In genomic region chr14:61160920-61161319, GRCm38 (mm10) we compare ENCODE assay signal across 13 mouse cellular contexts. TPM values are rescaled to one million over a fixed set of nuclear protein-coding genes. Genes with fewer than 3 reads are reported as not detected.
DNase-seq lines count a peak whose midpoint lies in the region; ATAC-seq and TF ChIP-seq lines count a peak whose summit lies in the region.
"Had no signal": no experiment of that assay in that cellular context is flagged by ENCODE, and none has a peak within 500 bp of the region (broad histone marks: within the 10 kb centered on the region; RNA-seq: fewer than 3 reads in every experiment).

No protein-coding gene starts in this region.

- peak; percentile 40 for ATAC-seq in granulocyte monocyte progenitor cell, adult 5-6 weeks (replicated peaks; ENCODE audit: poor library complexity, severe bottlenecking)
- ATAC-seq: CD4-positive, CD25-positive, alpha-beta regulatory T cell, adult 4 months had no signal

- no peak overlapping the region for H3K4me3 ChIP-seq in heart, embryonic 10.5 days
- H3K4me3 ChIP-seq in layer of hippocampus, adult 2 months, result no peak overlapping the region
- H3K4me3 ChIP-seq: erythroblast, embryonic 14.5 days; hindbrain, embryonic 15.5 days; lung, embryonic 15.5 days had no signal

- no peaks in the 10 kb centered on the region for H3K27me3 ChIP-seq in heart, embryonic 10.5 days (ENCODE audit: insufficient read depth, poor library complexity, severe bottlenecking)
- H3K27me3 ChIP-seq: hindbrain, embryonic 15.5 days; lung, embryonic 15.5 days had no signal

- WGBS in heart, embryonic 10.5 days, result 85% methylated on average over 1 of the region's 1 CpGs

- TF ChIP-seq CTCF in layer of hippocampus, adult 2 months (conservative IDR thresholded peaks at IDR 0.05), result no peak

- DNase-seq in heart, embryonic 10.5 days (ENCODE audit: low spot score), result no peak
- no peak for DNase-seq in heart, postnatal 10 days
- no peak for DNase-seq in layer of hippocampus, adult 2 months (ENCODE audit: low spot score in 2 of 2)
- no peak for DNase-seq in layer of hippocampus, adult 8-10 months (ENCODE audit: low spot score in 2 of 2)
- peak; percentile 26 for DNase-seq in NIH3T3 (ENCODE audit: low read depth)
- DNase-seq in right cerebral cortex, adult 2 months (ENCODE audit: low spot score in 2 of 2), result no peak
- DNase-seq: kidney, postnatal 14 days; thymus, postnatal 14 days had no signal

- no peaks in the 10 kb centered on the region for H3K36me3 ChIP-seq in heart, embryonic 10.5 days
- H3K36me3 ChIP-seq: hindbrain, embryonic 15.5 days; lung, embryonic 15.5 days had no signal

- H3K4me1 ChIP-seq in heart, embryonic 10.5 days, result peaks cover 18% of the 10 kb centered on the region
- H3K4me1 ChIP-seq: hindbrain, embryonic 15.5 days had no signal

- peak overlapping the region; percentile 85 for H3K27ac ChIP-seq in heart, embryonic 10.5 days
- H3K27ac ChIP-seq in layer of hippocampus, adult 2 months, result peak overlapping the region; percentile 40; the same call in 1 of the 2 replicates
- H3K27ac ChIP-seq: hindbrain, embryonic 15.5 days had no signal

- intact Hi-C loops in heart, postnatal 10 days (cut with DNase I), result no loop called here

- no peaks in the 10 kb centered on the region for H3K9me3 ChIP-seq in heart, embryonic 10.5 days
- H3K9me3 ChIP-seq: hindbrain, embryonic 15.5 days; lung, embryonic 15.5 days had no signal

RNA-seq across cellular contexts. Expression of gene Sacs, which starts 22.7 kb away (rescaled TPM):
- 2.8 and 3.8 TPM in 2 replicates for polyA plus RNA-seq in heart, embryonic 10.5 days (2016; fragmentation: Nextera tagmentation; extraction: Ambion mirVana)
- total RNA-seq in heart, postnatal 10 days (2021), result 10 to 100 TPM; 31.0 to 34.8 TPM
- 10 to 100 TPM; 54.8 to 62.1 TPM for total RNA-seq in layer of hippocampus, adult 2 months (2021)
- 10 to 100 TPM; 48.3 to 59.5 (median 52.5) TPM for total RNA-seq in layer of hippocampus, adult 8-10 months (2022)
- total RNA-seq in granulocyte monocyte progenitor cell, adult 5-6 weeks (2014; fragmentation: Nextera tagmentation), result 10.2 and 13.8 TPM in 2 replicates
- total RNA-seq in granulocyte monocyte progenitor cell, adult 5-6 weeks (2017), result 16.8 and 17.7 TPM in 2 replicates
